Mouse (Mus musculus): ENCODE data around the gene Mecom. TPM values are rescaled to one million over a fixed set of nuclear protein-coding genes. Genes with fewer than 3 reads are reported as not detected.
A peak's percentile ranks its signal among the peaks of the same experiment; 100 is the strongest.

The Mecom gene
- polyA plus RNA-seq, 1 experiment from 2014 or later: 57.4 TPM

DNA sequence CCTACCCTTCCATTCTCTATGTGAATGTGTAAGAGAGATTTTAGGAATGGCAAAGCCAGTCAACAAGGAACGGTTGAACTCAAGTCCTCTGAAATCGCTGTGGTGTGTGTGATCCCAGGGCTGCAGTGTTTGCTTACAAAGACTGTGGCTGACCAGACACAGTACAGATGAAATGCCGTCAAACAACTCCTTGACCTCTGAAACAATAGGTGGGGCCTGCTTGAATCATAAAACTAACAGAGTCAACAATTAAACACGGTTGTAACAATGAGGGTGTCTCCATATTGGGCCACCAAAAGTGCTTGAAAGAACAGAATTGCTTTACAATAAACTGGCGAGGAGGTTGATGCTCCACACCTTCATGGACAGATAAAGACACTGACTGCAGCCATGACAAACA lies 497.0 kb downstream of the Mecom start:
- peaks cover 5% of the 10 kb centered on the region; the same call in 1 of the 2 replicates for H3K4me1 ChIP-seq (ENCODE audit: control insufficient read depth, insufficient read depth, low read length)
- no peaks in the 10 kb centered on the region for H3K9me3 ChIP-seq (replicated peaks; ENCODE audit: control insufficient read depth, low read length)
- H3K4me3 ChIP-seq (replicated peaks; ENCODE audit: low read length): no peak overlapping the region
- no peak overlapping the region for H3K4me2 ChIP-seq (ENCODE audit: low read depth, low read length)
- 58% methylated on average over 5 of the region's 5 CpGs for WGBS
- H3K9ac ChIP-seq (ENCODE audit: low read length): no peak overlapping the region
- H3K27ac ChIP-seq (ENCODE audit: low read length): no peak overlapping the region
- H3K27me3 ChIP-seq (ENCODE audit: control insufficient read depth, insufficient read depth, low read length): no peaks in the 10 kb centered on the region
- no peak for ATAC-seq (ENCODE audit: insufficient read depth, low FRiP score)
- no peaks in the 10 kb centered on the region for H3K36me3 ChIP-seq (ENCODE audit: control insufficient read depth, insufficient read depth, low read length)

GRCm38 (mm10) chr3:30048792-30049191 lies 499.0 kb downstream of the Mecom start:
- Histone ChIP-seq H3K36me3 (ENCODE audit: control insufficient read depth, insufficient read depth, low read length) (no peaks in the 10 kb centered on the region), H3K4me1 (ENCODE audit: control insufficient read depth, insufficient read depth, low read length) (peaks cover 5% of the 10 kb centered on the region; the same call in 1 of the 2 replicates), H3K9me3 (replicated peaks; ENCODE audit: control insufficient read depth, low read length) (no peaks in the 10 kb centered on the region), H3K9ac (ENCODE audit: low read length) (no peak overlapping the region), H3K4me2 (ENCODE audit: low read depth, low read length) (0 out of 2 replicates have a peak overlapping the region, but pooled peaks have one; percentile 14), H3K4me3 (replicated peaks; ENCODE audit: low read length) (no peak overlapping the region), H3K27ac (ENCODE audit: low read length) (peak overlapping the region; percentile 80; the same call in 1 of the 2 replicates), H3K27me3 (ENCODE audit: control insufficient read depth, insufficient read depth, low read length) (no peaks in the 10 kb centered on the region)
- 50% methylated on average over 5 of the region's 5 CpGs for WGBS
- no peak for ATAC-seq (ENCODE audit: insufficient read depth, low FRiP score)

DNA sequence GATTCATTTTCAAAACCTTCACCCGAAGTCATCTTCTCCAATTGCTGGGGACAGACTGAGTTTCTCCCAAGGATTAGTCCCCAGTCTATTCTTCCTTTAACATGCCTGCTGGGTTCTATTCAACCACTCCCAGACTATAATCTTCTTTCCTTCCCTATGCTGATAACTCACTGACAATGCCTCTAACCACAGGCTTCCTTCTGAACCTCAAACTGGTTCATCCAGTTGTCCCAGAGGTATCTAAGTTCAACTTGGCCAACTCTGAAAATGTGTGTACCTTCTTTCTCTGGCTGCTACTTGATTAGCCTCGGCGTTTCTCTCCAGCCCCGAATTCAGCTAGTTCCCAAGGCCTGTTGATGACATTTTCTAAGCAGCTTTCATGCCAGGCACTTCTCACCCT lies 499.7 kb downstream of the Mecom start:
- Histone ChIP-seq H3K27ac (ENCODE audit: low read length) (peak overlapping the region; percentile 80; the same call in 1 of the 2 replicates), H3K27me3 (ENCODE audit: control insufficient read depth, insufficient read depth, low read length) (no peaks in the 10 kb centered on the region), H3K4me3 (replicated peaks; ENCODE audit: low read length) (no peak overlapping the region), H3K4me2 (ENCODE audit: low read depth, low read length) (0 out of 2 replicates have a peak overlapping the region, but pooled peaks have one; percentile 14), H3K4me1 (ENCODE audit: control insufficient read depth, insufficient read depth, low read length) (peaks cover 5% of the 10 kb centered on the region; the same call in 1 of the 2 replicates), H3K9ac (ENCODE audit: low read length) (no peak overlapping the region), H3K36me3 (ENCODE audit: control insufficient read depth, insufficient read depth, low read length) (no peaks in the 10 kb centered on the region), H3K9me3 (replicated peaks; ENCODE audit: control insufficient read depth, low read length) (no peaks in the 10 kb centered on the region)
- 45% methylated on average over 4 of the region's 4 CpGs for WGBS
- no peak for ATAC-seq (ENCODE audit: insufficient read depth, low FRiP score)

DNA sequence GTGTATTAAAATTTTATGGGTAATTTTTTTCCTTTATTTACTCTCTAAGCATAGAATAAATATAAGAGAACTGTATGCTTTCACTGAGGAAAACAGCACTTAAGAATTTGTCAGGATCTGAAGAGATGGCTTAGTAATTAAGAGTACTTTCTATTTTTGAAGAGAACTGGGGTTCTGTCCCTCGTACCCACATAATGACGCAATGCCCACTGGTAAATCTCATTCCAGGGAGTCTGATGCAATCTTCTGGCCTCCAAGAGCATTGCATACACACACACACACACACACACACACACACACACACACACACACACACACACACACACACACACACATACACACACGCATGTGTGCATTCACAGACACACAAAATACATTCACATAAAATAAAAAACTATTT lies 504.3 kb downstream of the Mecom start:
- peaks cover 2% of the 10 kb centered on the region; the same call in 1 of the 2 replicates for H3K4me1 ChIP-seq (ENCODE audit: control insufficient read depth, insufficient read depth, low read length)
- H3K4me2 ChIP-seq (ENCODE audit: low read depth, low read length): no peak overlapping the region
- H3K4me3 ChIP-seq (replicated peaks; ENCODE audit: low read length): no peak overlapping the region
- no peak overlapping the region for H3K9ac ChIP-seq (ENCODE audit: low read length)
- no peaks in the 10 kb centered on the region for H3K27me3 ChIP-seq (ENCODE audit: control insufficient read depth, insufficient read depth, low read length)
- H3K27ac ChIP-seq (ENCODE audit: low read length): no peak overlapping the region
- 93% methylated on average over 3 of the region's 3 CpGs for WGBS
- no peaks in the 10 kb centered on the region for H3K36me3 ChIP-seq (ENCODE audit: control insufficient read depth, insufficient read depth, low read length)
- no peaks in the 10 kb centered on the region for H3K9me3 ChIP-seq (replicated peaks; ENCODE audit: control insufficient read depth, low read length)
- ATAC-seq (ENCODE audit: insufficient read depth, low FRiP score): no peak

DNA sequence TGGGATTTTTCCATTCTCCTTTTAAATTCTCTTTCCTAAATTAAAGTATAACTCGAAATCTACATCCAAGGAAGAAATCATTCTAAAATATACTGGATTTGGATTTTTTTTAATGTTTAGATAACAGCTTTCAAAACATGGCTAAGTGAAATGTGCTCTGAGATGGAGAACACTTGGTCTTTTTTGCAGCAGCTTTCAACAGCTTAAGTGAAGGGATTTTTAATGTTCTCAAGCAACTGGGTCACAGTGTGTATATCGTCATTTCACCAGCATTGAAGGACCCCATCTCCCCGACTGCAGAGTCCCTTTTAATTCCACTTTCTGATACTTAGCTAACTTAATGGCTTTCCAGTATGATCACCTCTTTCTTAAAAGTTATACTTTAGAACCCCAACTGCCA lies 509.3 kb downstream of the Mecom start:
- Histone ChIP-seq H3K27ac (ENCODE audit: low read length) (no peak overlapping the region), H3K9ac (ENCODE audit: low read length) (no peak overlapping the region), H3K9me3 (replicated peaks; ENCODE audit: control insufficient read depth, low read length) (no peaks in the 10 kb centered on the region), H3K4me1 (ENCODE audit: control insufficient read depth, insufficient read depth, low read length) (no peaks in the 10 kb centered on the region), H3K27me3 (ENCODE audit: control insufficient read depth, insufficient read depth, low read length) (no peaks in the 10 kb centered on the region), H3K36me3 (ENCODE audit: control insufficient read depth, insufficient read depth, low read length) (no peaks in the 10 kb centered on the region), H3K4me2 (ENCODE audit: low read depth, low read length) (no peak overlapping the region), H3K4me3 (replicated peaks; ENCODE audit: low read length) (no peak overlapping the region)
- ATAC-seq (ENCODE audit: insufficient read depth, low FRiP score): no peak
- 48% methylated on average over 3 of the region's 3 CpGs for WGBS

DNA sequence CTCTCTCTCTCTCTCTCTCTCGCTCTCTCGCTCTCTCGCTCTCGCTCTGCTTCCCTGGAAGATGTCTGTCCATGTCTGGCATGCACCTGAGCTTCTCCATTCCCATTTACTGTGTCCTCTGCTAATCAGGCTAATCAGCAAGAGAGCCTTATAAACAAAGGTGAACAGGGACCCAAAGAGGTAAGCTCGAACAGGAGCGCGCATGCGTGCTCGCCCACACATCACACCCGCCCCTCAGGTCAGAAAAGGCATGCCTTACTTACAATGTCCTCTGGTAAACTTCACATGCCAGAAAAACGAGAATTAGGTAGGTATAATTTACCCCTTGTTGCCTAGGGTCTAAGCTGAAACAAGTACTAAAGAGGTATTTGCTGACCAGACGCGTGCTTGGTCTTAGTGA lies 527.8 kb downstream of the Mecom start:
- H3K27ac ChIP-seq (ENCODE audit: low read length): peak overlapping the region; percentile 73
- no peaks in the 10 kb centered on the region for H3K9me3 ChIP-seq (replicated peaks; ENCODE audit: control insufficient read depth, low read length)
- H3K4me2 ChIP-seq (ENCODE audit: low read depth, low read length): peak overlapping the region; percentile 29
- no peaks in the 10 kb centered on the region for H3K36me3 ChIP-seq (ENCODE audit: control insufficient read depth, insufficient read depth, low read length)
- peaks cover 9% of the 10 kb centered on the region; the same call in 1 of the 2 replicates for H3K4me1 ChIP-seq (ENCODE audit: control insufficient read depth, insufficient read depth, low read length)
- no peak overlapping the region; the same call in 1 of the 2 replicates for H3K4me3 ChIP-seq (replicated peaks; ENCODE audit: low read length)
- ATAC-seq (ENCODE audit: insufficient read depth, low FRiP score): no peak
- WGBS: 76% methylated on average over 13 of the region's 13 CpGs
- H3K27me3 ChIP-seq (ENCODE audit: control insufficient read depth, insufficient read depth, low read length): no peaks in the 10 kb centered on the region
- H3K9ac ChIP-seq (ENCODE audit: low read length): no peak overlapping the region

DNA sequence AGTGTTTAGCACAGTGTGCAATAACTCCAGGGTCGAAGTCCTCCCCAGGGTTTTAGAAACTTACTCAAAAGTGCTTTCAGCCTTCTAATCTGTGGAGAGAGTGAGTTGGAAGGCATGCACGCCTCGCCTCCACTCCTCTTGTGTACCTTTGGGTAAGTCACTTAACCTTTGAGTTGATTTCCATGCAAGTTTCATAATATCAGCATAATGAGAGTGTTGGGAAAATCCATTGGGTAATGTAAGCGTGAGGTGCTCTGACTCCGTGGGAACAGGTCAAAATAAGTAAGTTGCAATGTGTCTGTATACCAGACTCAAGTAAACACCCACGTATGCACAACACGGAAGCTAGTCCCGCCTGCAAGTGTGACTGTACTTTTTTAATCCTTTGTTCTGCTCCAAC lies 528.4 kb downstream of the Mecom start:
- Histone ChIP-seq H3K4me1 (ENCODE audit: control insufficient read depth, insufficient read depth, low read length) (peaks cover 9% of the 10 kb centered on the region; the same call in 1 of the 2 replicates), H3K4me2 (ENCODE audit: low read depth, low read length) (peak overlapping the region; percentile 29), H3K36me3 (ENCODE audit: control insufficient read depth, insufficient read depth, low read length) (no peaks in the 10 kb centered on the region), H3K27ac (ENCODE audit: low read length) (peak overlapping the region; percentile 73), H3K9ac (ENCODE audit: low read length) (no peak overlapping the region), H3K9me3 (replicated peaks; ENCODE audit: control insufficient read depth, low read length) (no peaks in the 10 kb centered on the region), H3K4me3 (replicated peaks; ENCODE audit: low read length) (no peak overlapping the region; the same call in 1 of the 2 replicates), H3K27me3 (ENCODE audit: control insufficient read depth, insufficient read depth, low read length) (no peaks in the 10 kb centered on the region)
- ATAC-seq (ENCODE audit: insufficient read depth, low FRiP score): peak; percentile 64; the same call in 1 of the 2 replicates
- WGBS: 57% methylated on average over 8 of the region's 8 CpGs

DNA sequence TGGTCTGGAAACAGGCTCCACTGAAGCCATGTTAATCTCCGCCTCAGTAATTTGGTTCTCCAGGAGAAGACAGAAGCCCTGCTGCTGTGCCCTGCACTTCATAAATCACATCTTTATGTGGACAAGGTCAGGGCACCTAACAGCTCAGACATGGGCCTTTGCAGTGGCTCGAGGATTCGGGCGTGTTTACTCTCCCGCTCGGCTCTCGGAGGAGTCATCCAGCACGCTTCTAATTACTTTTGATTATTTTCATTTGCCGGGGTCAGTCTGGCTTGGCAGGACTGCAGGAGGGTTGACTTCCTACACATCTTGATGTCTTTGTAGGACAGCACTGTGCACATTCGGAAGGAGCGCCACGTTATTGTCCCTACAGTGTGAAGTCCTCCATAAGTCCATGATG lies 529.6 kb downstream of the Mecom start:
- peak overlapping the region; percentile 60; the same call in 1 of the 2 replicates for H3K27ac ChIP-seq (ENCODE audit: low read length)
- no peak for ATAC-seq (ENCODE audit: insufficient read depth, low FRiP score)
- no peaks in the 10 kb centered on the region for H3K27me3 ChIP-seq (ENCODE audit: control insufficient read depth, insufficient read depth, low read length)
- peak overlapping the region; percentile 38; the same call in 1 of the 2 replicates for H3K4me2 ChIP-seq (ENCODE audit: low read depth, low read length)
- H3K4me3 ChIP-seq (replicated peaks; ENCODE audit: low read length): no peak overlapping the region; the same call in 1 of the 2 replicates
- no peaks in the 10 kb centered on the region for H3K36me3 ChIP-seq (ENCODE audit: control insufficient read depth, insufficient read depth, low read length)
- peaks cover 9% of the 10 kb centered on the region; the same call in 1 of the 2 replicates for H3K4me1 ChIP-seq (ENCODE audit: control insufficient read depth, insufficient read depth, low read length)
- H3K9me3 ChIP-seq (replicated peaks; ENCODE audit: control insufficient read depth, low read length): no peaks in the 10 kb centered on the region
- no peak overlapping the region; the same call in 1 of the 2 replicates for H3K9ac ChIP-seq (ENCODE audit: low read length)
- WGBS: 28% methylated on average over 12 of the region's 12 CpGs

DNA sequence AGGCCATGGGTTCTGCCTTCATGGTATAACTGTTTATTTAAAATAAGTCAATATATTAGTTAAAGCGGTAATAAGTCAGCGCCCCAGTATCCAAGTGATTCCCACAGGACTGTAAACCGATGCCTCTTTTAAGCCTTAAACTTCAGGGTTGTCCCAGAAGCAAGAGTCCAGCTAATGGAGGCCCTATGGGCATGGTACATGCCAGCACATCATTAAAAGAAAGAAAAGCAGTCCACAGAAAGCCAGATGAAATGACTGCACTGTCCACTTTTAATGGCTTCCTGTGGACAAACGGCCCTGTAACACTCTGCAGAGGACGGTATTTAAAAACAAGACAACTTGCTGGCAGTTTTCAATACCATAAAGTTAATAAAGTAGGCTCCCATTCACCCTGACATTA lies 531.0 kb downstream of the Mecom start:
- Histone ChIP-seq H3K9ac (ENCODE audit: low read length) (no peak overlapping the region), H3K27ac (ENCODE audit: low read length) (no peak overlapping the region), H3K27me3 (ENCODE audit: control insufficient read depth, insufficient read depth, low read length) (no peaks in the 10 kb centered on the region), H3K36me3 (ENCODE audit: control insufficient read depth, insufficient read depth, low read length) (no peaks in the 10 kb centered on the region), H3K9me3 (replicated peaks; ENCODE audit: control insufficient read depth, low read length) (no peaks in the 10 kb centered on the region), H3K4me1 (ENCODE audit: control insufficient read depth, insufficient read depth, low read length) (peaks cover 9% of the 10 kb centered on the region; the same call in 1 of the 2 replicates), H3K4me2 (ENCODE audit: low read depth, low read length) (no peak overlapping the region), H3K4me3 (replicated peaks; ENCODE audit: low read length) (no peak overlapping the region)
- WGBS: 60% methylated on average over 5 of the region's 5 CpGs
- no peak for ATAC-seq (ENCODE audit: insufficient read depth, low FRiP score)

All from stomach, embryonic 16.5 days (tissue).